Mouse (Mus musculus) adrenal gland (tissue): ENCODE results near the gene Zgpat.

Experiments used
- intact Hi-C: fragments of 180-260 bp; cut with DNase I; formaldehyde crosslinking; loops from one replicate; pipeline ENCODE4 v1.15.1; 2025
- long read RNA-seq, 2 experiments: library from polyadenylated mRNA; unstranded; transcript quantifications; one replicate each; pipeline ENCODE4 v2.0.0; 2020; ENCODE audit warnings: borderline replicate concordance in 1 of 2; ENCODE audit not compliant: insufficient replicate concordance in 1 of 2

Gene Zgpat
- long read RNA-seq, experiment 1, transcript Zgpat-202 (6 exons, 2,072 nt): major isoform, 15 of 18 reads
- long read RNA-seq, experiment 1, partial matches to known transcripts: 1 of 18 reads
- long read RNA-seq, experiment 1, other reads (novel, unspliced or antisense): 0 of 18 reads
- long read RNA-seq, experiment 2, transcript Zgpat-202 (6 exons, 2,072 nt): major isoform, 19 of 34 reads
- long read RNA-seq, experiment 2, partial matches to known transcripts: 3 of 34 reads
- long read RNA-seq, experiment 2, other reads (novel, unspliced or antisense): 12 of 34 reads

GRCm38 (mm10) chr2:181364860-181365596, at the start of gene Zgpat, which contains the start of gene Arfrp1:
Gene Zgpat, plus strand, starts transcription at chr2:181364928.
Gene Arfrp1, minus strand, starts transcription at chr2:181365404.
- intact Hi-C loops: no loop called here

- intact Hi-C loops: no loop called here
Measured at GRCm38 (mm10) chr2:181319248-181320102, 45.3 kb upstream of the Zgpat start, which contains the start of gene Rtel1. Gene Rtel1, plus strand, starts transcription at chr2:181319739.

- intact Hi-C loops: no loop called here
Measured at GRCm38 (mm10) chr2:181320103-181320499, 44.6 kb upstream of the Zgpat start.

- intact Hi-C loops: no loop called here
Measured at GRCm38 (mm10) chr2:181322136-181322535, 42.6 kb upstream of the Zgpat start.

GRCm38 (mm10) chr2:181326098-181326497, 38.6 kb upstream of the Zgpat start:
- intact Hi-C loops: no loop called here

GRCm38 (mm10) chr2:181332542-181332941, 32.2 kb upstream of the Zgpat start:
- intact Hi-C loops: no loop called here

- intact Hi-C loops: loop anchor here (2.0 kb wide), 1 partner anchor 147 kb away; the partner anchor contains the start of gene Ppdpf
Measured at GRCm38 (mm10) chr2:181334023-181334422, 30.7 kb upstream of the Zgpat start.

- intact Hi-C loops: no loop called here
Measured at GRCm38 (mm10) chr2:181340426-181340825, 24.3 kb upstream of the Zgpat start.

- intact Hi-C loops: no loop called here
Measured at GRCm38 (mm10) chr2:181342766-181343165, 22.0 kb upstream of the Zgpat start.

GRCm38 (mm10) chr2:181356780-181357179, 7.9 kb upstream of the Zgpat start:
- intact Hi-C loops: no loop called here

GRCm38 (mm10) chr2:181363946-181364345, 782 bp upstream of the Zgpat start:
- intact Hi-C loops: no loop called here

GRCm38 (mm10) chr2:181364487-181364859, 255 bp upstream of the Zgpat start:
- intact Hi-C loops: no loop called here

GRCm38 (mm10) chr2:181365655-181366075, 937 bp downstream of the Zgpat start:
- intact Hi-C loops: no loop called here

GRCm38 (mm10) chr2:181370001-181370400, 5.3 kb downstream of the Zgpat start:
- intact Hi-C loops: no loop called here

- intact Hi-C loops: no loop called here
Measured at GRCm38 (mm10) chr2:181375787-181376186, 11.1 kb downstream of the Zgpat start.

GRCm38 (mm10) chr2:181377230-181377629, 12.5 kb downstream of the Zgpat start:
- intact Hi-C loops: no loop called here

GRCm38 (mm10) chr2:181378701-181379100, 14.0 kb downstream of the Zgpat start:
- intact Hi-C loops: no loop called here

- intact Hi-C loops: no loop called here
Measured at GRCm38 (mm10) chr2:181379778-181380177, 15.1 kb downstream of the Zgpat start, which contains the start of gene Lime1. Gene Lime1, plus strand, starts transcription at chr2:181380078.

- intact Hi-C loops: no loop called here
Measured at GRCm38 (mm10) chr2:181380251-181380650, 15.5 kb downstream of the Zgpat start.

- intact Hi-C loops: no loop called here
Measured at GRCm38 (mm10) chr2:181381107-181381506, 16.4 kb downstream of the Zgpat start.

- intact Hi-C loops: no loop called here
Measured at GRCm38 (mm10) chr2:181381631-181382306, 17.0 kb downstream of the Zgpat start.
